Mouse (Mus musculus): ENCODE data around the gene Otx2.
"Not testable (repeated sequence)": the region's sequence is repeated elsewhere in the genome, so short reads cannot be mapped to it uniquely, and the experiment has no call there.

Gene Otx2

GRCm38 (mm10) chr14:48653676-48654510 is 19.7 kb downstream of the Otx2 start:
- DNase-seq (ENCODE audit: low read depth), result no peak

- no peak for DNase-seq (ENCODE audit: low read depth)
These were observed 20.5 kb downstream of the Otx2 start for GRCm38 (mm10) chr14:48653081-48653480.

- no peak for DNase-seq (ENCODE audit: low read depth)
These were observed 21.4 kb downstream of the Otx2 start for GRCm38 (mm10) chr14:48652256-48652655.

DNA sequence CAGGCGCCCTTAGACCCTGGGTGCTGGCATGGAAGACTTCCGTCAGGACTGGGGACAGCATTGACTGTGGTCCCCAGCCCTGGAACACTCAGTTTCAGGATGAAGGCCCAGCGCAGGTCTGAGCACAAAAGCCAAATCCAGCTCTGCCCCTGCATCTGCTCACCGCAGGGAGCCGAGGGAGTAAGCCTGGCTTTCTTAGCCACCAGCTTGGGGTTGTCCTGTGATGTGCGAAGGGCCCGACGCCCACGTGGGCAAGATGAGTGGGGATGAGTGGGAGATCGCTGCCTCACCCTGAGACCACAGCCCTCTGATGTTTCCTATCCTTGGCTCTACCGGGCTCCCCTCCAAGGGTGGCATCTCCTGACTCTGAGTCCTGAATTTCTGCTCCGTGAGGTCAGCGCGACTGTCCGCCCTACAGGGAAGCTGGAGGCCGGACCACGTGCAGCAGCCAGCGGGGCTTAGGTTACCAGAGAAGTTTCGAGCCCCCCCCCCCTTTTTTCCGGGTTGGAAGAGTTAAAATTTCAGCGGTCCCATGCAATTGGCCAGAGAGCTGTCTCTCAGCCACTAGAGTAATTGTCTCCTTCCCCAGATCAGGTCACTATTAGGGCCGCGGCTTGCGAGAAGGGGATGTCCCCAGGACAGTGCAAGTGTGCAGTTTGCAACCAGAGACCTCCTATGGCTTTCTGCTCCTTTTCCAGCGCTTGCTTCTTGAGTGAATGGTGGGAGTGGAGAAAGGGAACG is 22.0 kb downstream of the Otx2 start:
- DNase-seq (ENCODE audit: low read depth), result no peak

- no peak for DNase-seq (ENCODE audit: low read depth)
These were observed 31.9 kb downstream of the Otx2 start for GRCm38 (mm10) chr14:48641462-48642395.

- DNase-seq (ENCODE audit: low read depth), result no peak
These were observed 40.5 kb downstream of the Otx2 start for GRCm38 (mm10) chr14:48633141-48633540.

DNA sequence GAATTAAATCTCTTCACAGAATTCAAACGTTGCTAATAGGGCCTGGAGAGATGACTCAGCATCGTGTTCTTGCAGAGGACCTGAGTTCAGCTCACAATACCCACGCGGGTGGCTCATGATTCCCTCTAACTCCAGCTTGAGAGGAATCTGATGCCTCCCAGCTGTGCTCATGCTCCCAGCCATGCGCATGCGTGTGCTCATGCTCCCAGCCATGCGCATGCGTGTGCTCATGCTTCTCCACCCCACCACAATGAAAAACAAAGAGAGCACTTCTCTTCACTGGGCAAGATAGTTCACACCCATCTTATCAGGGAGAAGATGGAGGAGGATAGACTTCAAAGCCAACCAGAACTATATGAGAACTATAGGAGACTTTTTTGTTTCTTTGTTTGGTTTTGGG is 41.3 kb downstream of the Otx2 start:
- no peak for DNase-seq (ENCODE audit: low read depth)

GRCm38 (mm10) chr14:48631486-48631885 is 42.1 kb downstream of the Otx2 start:
- no peak for DNase-seq (ENCODE audit: low read depth)

- no peak for DNase-seq (ENCODE audit: low read depth)
These were observed 44.2 kb downstream of the Otx2 start for GRCm38 (mm10) chr14:48629404-48629803.

DNA sequence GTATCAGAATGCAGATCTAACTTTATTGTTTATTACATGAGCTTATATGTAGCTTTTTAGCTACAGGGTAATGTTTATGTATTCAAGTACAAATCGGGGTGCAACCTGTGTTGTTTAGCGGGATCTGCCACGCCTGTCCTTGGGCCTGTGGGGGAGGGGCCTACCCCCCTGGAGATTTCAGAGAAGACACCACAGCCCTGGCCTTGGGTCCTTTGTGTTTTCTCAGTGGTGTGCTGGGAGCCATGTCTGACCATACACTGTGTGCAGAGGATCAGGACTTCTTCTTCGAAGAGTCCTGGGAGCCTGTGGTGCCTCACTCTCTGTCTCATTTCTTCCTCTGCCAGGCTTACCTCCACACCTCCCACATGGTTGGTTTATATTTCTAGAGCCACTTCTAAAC is 47.3 kb downstream of the Otx2 start:
- no peak for DNase-seq (ENCODE audit: low read depth)

- DNase-seq (ENCODE audit: low read depth), result no peak
These were observed 48.3 kb downstream of the Otx2 start for GRCm38 (mm10) chr14:48625331-48625694.

DNA sequence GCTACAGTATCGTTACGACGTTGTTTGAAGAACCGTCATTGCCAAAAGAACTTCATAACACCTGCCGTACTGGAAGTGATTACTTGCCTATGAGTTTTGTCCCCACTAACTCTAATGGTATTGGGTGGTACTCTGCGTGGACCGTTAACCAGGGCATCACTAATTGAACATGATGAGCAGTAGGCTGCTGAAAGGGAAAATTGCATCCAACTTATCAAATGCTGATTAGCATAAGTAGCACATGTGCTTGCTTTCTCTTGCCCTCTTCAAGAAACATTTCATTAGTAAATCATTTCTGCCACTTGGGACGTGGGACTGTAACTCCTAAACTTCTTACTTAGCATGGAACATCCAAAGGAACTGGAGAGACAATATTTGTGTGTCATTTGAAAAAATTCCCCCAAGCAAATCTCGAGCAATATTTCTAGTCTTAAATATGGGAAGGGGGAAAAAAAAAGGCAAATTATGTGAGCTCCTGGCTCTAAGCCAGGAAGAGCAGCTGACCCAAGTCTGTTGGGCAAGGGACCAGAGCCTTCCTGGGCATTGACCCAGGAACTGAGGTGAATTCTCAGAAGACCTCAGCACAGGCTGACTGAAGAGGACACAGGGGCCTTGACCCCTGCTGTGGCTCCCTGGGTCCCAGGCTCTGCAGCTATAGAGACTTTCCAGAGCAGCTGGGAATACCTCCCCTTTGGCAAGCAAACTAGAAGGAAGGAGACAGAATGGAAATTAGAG is 48.9 kb downstream of the Otx2 start:
- DNase-seq (ENCODE audit: low read depth), result no peak

- DNase-seq (ENCODE audit: low read depth), result not testable (repeated sequence)
These were observed 50.9 kb downstream of the Otx2 start for GRCm38 (mm10) chr14:48622726-48623125.

DNA sequence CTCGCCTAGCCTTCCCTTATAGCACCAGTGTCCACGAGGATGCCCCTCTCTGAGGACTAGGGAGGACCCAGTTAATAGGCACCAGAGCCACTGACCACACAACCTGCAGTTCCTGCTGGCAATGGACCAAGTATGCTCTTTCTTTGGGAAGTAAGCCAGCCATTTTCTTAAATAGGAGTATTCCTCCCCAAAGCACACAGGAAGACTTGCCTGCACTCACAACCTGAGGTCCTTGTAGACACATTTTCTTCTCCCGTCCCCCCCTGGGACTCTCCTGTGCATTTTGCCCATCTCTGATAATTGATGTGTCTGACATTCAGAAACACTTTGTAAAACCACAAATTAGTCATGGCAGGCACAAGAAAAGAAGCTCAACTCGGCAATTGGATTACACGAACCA is 57.3 kb downstream of the Otx2 start:
- no peak for DNase-seq (ENCODE audit: low read depth)

DNA sequence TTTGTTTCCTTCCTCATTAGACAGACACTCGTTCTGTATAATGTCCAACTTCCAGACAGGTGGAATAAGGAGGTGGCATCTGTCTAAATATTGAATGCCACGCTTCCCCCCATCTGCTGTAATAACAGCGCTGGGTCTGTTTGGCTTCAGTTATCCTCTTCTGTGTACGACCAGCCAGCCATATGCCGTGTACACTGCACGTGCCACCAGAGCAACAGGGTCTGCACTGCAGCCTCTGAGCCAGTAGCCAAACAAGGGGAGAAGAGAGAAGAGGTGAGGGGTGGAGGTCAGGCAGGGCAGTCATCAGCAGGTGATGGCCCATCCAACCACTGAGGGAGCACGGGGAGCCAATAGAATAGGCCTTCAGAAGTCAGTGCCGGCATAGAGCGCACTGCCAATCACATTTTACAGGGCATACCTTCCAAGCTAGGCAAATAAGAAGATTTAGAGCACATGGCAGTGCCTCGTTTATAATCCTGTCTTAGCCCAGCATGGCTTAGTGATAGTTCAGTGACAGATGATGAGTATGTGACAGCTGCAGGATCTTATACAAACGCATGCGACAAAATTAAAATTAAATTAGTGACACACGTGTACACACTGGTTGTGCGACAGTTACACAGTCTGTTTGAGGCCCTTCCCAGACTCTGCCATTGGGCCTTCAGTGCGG is 64.8 kb downstream of the Otx2 start:
- DNase-seq (ENCODE audit: low read depth), result no peak

Data from induced T-regulatory cell, adult 2 months (primary cell).